32 mouse cellular contexts compared by ENCODE assay signal in genomic region chr9:56831904-56832303, GRCm38 (mm10). TPM values are rescaled to one million over a fixed set of nuclear protein-coding genes. Genes with fewer than 3 reads are reported as not detected.
"Had no signal": no experiment of that assay in that cellular context is flagged by ENCODE, and none has a peak within 500 bp of the region (broad histone marks: within the 10 kb centered on the region; RNA-seq: fewer than 3 reads in every experiment).

No protein-coding gene starts in this region.

- H3K4me3 ChIP-seq: gastrocnemius, adult 2 months; heart, embryonic 10.5 days; heart, embryonic 13.5 days; heart, embryonic 15.5 days; hindbrain, embryonic 13.5 days; hindbrain, embryonic 15.5 days; intestine, embryonic 15.5 days; limb, embryonic 10.5 days; limb, embryonic 12.5 days; liver, embryonic 13.5 days; liver, embryonic 15.5 days had no signal

- H3K27me3 ChIP-seq: hindbrain, embryonic 15.5 days; intestine, embryonic 15.5 days had no signal

- DNase-seq: gastrocnemius, adult 2 months; gastrocnemius, postnatal 10 days; gastrocnemius, postnatal 25 days; heart, adult 18-20 months; heart, postnatal 14 days; heart, postnatal 36 days; kidney, adult 18-20 months; kidney, adult 8-10 months; kidney, postnatal 14 days; kidney, postnatal 4 days; layer of hippocampus, adult 9-11 months; liver; liver, embryonic 13.5 days had no signal

- H3K36me3 ChIP-seq: heart, embryonic 10.5 days; heart, embryonic 13.5 days; heart, embryonic 15.5 days; hindbrain, embryonic 13.5 days; hindbrain, embryonic 15.5 days; intestine, embryonic 15.5 days; limb, embryonic 10.5 days; limb, embryonic 12.5 days; liver, embryonic 13.5 days; liver, embryonic 15.5 days had no signal

- H3K4me2 ChIP-seq: hindbrain, embryonic 13.5 days; hindbrain, embryonic 15.5 days; intestine, embryonic 15.5 days; limb, embryonic 12.5 days; liver, embryonic 11.5 days; liver, embryonic 13.5 days; liver, embryonic 15.5 days had no signal

- ATAC-seq: hindbrain, postnatal 0 days; intestine, embryonic 15.5 days; intestine, postnatal 0 days had no signal

- H3K9ac ChIP-seq: heart, embryonic 13.5 days; heart, embryonic 15.5 days; hindbrain, embryonic 13.5 days; hindbrain, embryonic 15.5 days; intestine, embryonic 15.5 days; limb, embryonic 12.5 days; liver, embryonic 13.5 days; liver, embryonic 15.5 days had no signal

- H3K4me1 ChIP-seq: intestine, embryonic 15.5 days; limb, embryonic 12.5 days; liver, embryonic 13.5 days; liver, embryonic 15.5 days had no signal

- H3K27ac ChIP-seq: gastrocnemius, adult 2 months; hindbrain, embryonic 13.5 days; hindbrain, embryonic 15.5 days; hindbrain, postnatal 0 days; intestine, embryonic 15.5 days; limb, embryonic 10.5 days; limb, embryonic 12.5 days; liver, embryonic 13.5 days; liver, embryonic 15.5 days had no signal

- H3K9me3 ChIP-seq: heart, embryonic 10.5 days; heart, embryonic 13.5 days; heart, embryonic 15.5 days; hindbrain, embryonic 13.5 days; hindbrain, embryonic 15.5 days; intestine, embryonic 15.5 days; limb, embryonic 10.5 days; limb, embryonic 12.5 days; liver, embryonic 13.5 days; liver, embryonic 15.5 days had no signal

RNA-seq across cellular contexts. Expression of gene Odf3l1, which starts 32.6 kb away (rescaled TPM):
- total RNA-seq: granulocyte monocyte progenitor cell, adult 5-6 weeks; heart, adult 18-20 months; heart, adult 8-10 months; heart, postnatal 14 days; heart, postnatal 36 days; hematopoietic stem cell, adult 5-6 weeks; layer of hippocampus, adult 8-10 months; layer of hippocampus, postnatal 25 days; left cerebral cortex, postnatal 10 days; left cerebral cortex, postnatal 36 days had no signal
- polyA plus RNA-seq: hindbrain, embryonic 13.5 days; liver, embryonic 11.5 days; liver, embryonic 13.5 days had no signal

RNA-seq across cellular contexts. Expression of gene Cspg4, which starts 32.9 kb away (rescaled TPM):
- total RNA-seq: granulocyte monocyte progenitor cell, adult 5-6 weeks; hematopoietic stem cell, adult 5-6 weeks had no signal

RNA-seq across cellular contexts. Expression of gene Lingo1, which starts 35.6 kb away (rescaled TPM):
- total RNA-seq: granulocyte monocyte progenitor cell, adult 5-6 weeks; hematopoietic stem cell, adult 5-6 weeks had no signal
